ENCODE assay signal across 8 mouse cellular contexts in genomic region chr4:129741251-129741973, GRCm38 (mm10). TPM values are rescaled to one million over a fixed set of nuclear protein-coding genes. Genes with fewer than 3 reads are reported as not detected.
DNase-seq lines count a peak whose midpoint lies in the region; ATAC-seq and TF ChIP-seq lines count a peak whose summit lies in the region.

No protein-coding gene starts in this region.

- H3K4me2 ChIP-seq in embryonic facial prominence, embryonic 13.5 days: peak overlapping the region; percentile 74
- H3K4me2 ChIP-seq in midbrain, postnatal 0 days (ENCODE audit: low read depth, low read length, poor library complexity, severe bottlenecking): peak overlapping the region; percentile 67

- no peaks in the 10 kb centered on the region for H3K27me3 ChIP-seq in thymus, adult 2 months (ENCODE audit: control insufficient read depth, insufficient read depth, low read length)
- no peaks in the 10 kb centered on the region for H3K27me3 ChIP-seq in embryonic facial prominence, embryonic 13.5 days
- H3K27me3 ChIP-seq in liver, adult 2 months (ENCODE audit: control insufficient read depth, insufficient read depth, low read length): no peaks in the 10 kb centered on the region
- no peaks in the 10 kb centered on the region for H3K27me3 ChIP-seq in midbrain, postnatal 0 days (ENCODE audit: insufficient read depth, low read length)

- TF ChIP-seq CTCF in thymus, adult 2 months (IDR thresholded peaks at IDR 0.05; ENCODE audit: borderline replicate concordance, control insufficient read depth, extremely low read depth, insufficient read depth, low read length, poor library complexity): 0 out of 2 replicates have a peak, but pooled peaks have one; percentile 26
- no peak for TF ChIP-seq CTCF in liver, adult 2 months (IDR thresholded peaks at IDR 0.05; ENCODE audit: low read depth, low read length)
- no peak for TF ChIP-seq CTCF in midbrain, postnatal 0 days (IDR thresholded peaks at IDR 0.05)

- peak overlapping the region; percentile 86 for H3K27ac ChIP-seq in thymus, adult 2 months (ENCODE audit: control insufficient read depth, insufficient read depth, low read length)
- H3K27ac ChIP-seq in embryonic facial prominence, embryonic 13.5 days: peak overlapping the region; percentile 99
- peak overlapping the region; percentile 74 for H3K27ac ChIP-seq in liver, adult 2 months (replicated peaks; ENCODE audit: insufficient read depth, low read depth, low read length)
- peak overlapping the region; percentile 99 for H3K27ac ChIP-seq in midbrain, postnatal 0 days (ENCODE audit: low read depth, low read length)

- H3K9ac ChIP-seq in embryonic facial prominence, embryonic 13.5 days: peak overlapping the region; percentile 100
- peak overlapping the region; percentile 86 for H3K9ac ChIP-seq in liver, adult 2 months (ENCODE audit: low read depth, low read length)
- peak overlapping the region; percentile 99 for H3K9ac ChIP-seq in midbrain, postnatal 0 days (replicated peaks; ENCODE audit: low read length, poor library complexity, severe bottlenecking)

- DNase-seq in thymus, adult 2 months: peak; percentile 53
- no peak for DNase-seq in thymus, adult 18-20 months
- peak; percentile 38 for DNase-seq in heart, adult 8-10 months (ENCODE audit: low spot score)
- DNase-seq in kidney, adult 9 months: peak; percentile 34
- DNase-seq in liver, adult 2 months (ENCODE audit: extremely low read depth, low read depth, low spot score): peak; percentile 23
- peak; percentile 34 for DNase-seq in midbrain, postnatal 0 days (ENCODE audit: low spot score)
- DNase-seq in spleen, postnatal 36 days (ENCODE audit: low spot score in 2 of 2): peak; percentile 10 to 50

- no peaks in the 10 kb centered on the region for H3K36me3 ChIP-seq in thymus, adult 2 months (ENCODE audit: control insufficient read depth, insufficient read depth, low read length)
- peaks cover 4% of the 10 kb centered on the region; the same call in 1 of the 2 replicates for H3K36me3 ChIP-seq in embryonic facial prominence, embryonic 13.5 days
- peaks cover 2% of the 10 kb centered on the region; the same call in 1 of the 2 replicates for H3K36me3 ChIP-seq in liver, adult 2 months (ENCODE audit: control insufficient read depth, insufficient read depth, low read length)
- H3K36me3 ChIP-seq in midbrain, postnatal 0 days (ENCODE audit: insufficient read depth, low read length): no peaks in the 10 kb centered on the region

- under 1% methylated on average over 62 of the region's 62 CpGs for WGBS in thymus, adult 2 months
- WGBS in embryonic facial prominence, embryonic 13.5 days: under 1% methylated on average over 62 of the region's 62 CpGs
- under 1% methylated on average over 62 of the region's 62 CpGs for WGBS in liver, adult 2 months
- under 1% methylated on average over 62 of the region's 62 CpGs for WGBS in midbrain, postnatal 0 days

- no peak for TF ChIP-seq POLR2A in thymus, adult 2 months (IDR thresholded peaks at IDR 0.05; ENCODE audit: control insufficient read depth, extremely low read depth, insufficient read depth, low read length, poor library complexity)
- no peak for TF ChIP-seq POLR2A in liver, adult 2 months (IDR thresholded peaks at IDR 0.05; ENCODE audit: extremely low read depth, insufficient read depth, low read length)

- no peak for ATAC-seq in embryonic facial prominence, embryonic 13.5 days (ENCODE audit: insufficient number of reproducible peaks, insufficient read depth, low FRiP score, low TSS enrichment, low read depth)
- ATAC-seq in midbrain, postnatal 0 days (ENCODE audit: low FRiP score): peak; percentile 1; the same call in 1 of the 2 replicates

- H3K9me3 ChIP-seq in embryonic facial prominence, embryonic 13.5 days: no peaks in the 10 kb centered on the region
- no peaks in the 10 kb centered on the region for H3K9me3 ChIP-seq in midbrain, postnatal 0 days (ENCODE audit: low read length)

- H3K79me2 ChIP-seq in liver, adult 2 months (ENCODE audit: control insufficient read depth, insufficient read depth, low read length): peaks cover 18% of the 10 kb centered on the region

- peak overlapping the region; percentile 92 for H3K4me3 ChIP-seq in thymus, adult 2 months (ENCODE audit: control insufficient read depth, insufficient read depth, low read length)
- H3K4me3 ChIP-seq in embryonic facial prominence, embryonic 13.5 days: peak overlapping the region; percentile 100
- H3K4me3 ChIP-seq in liver, adult 2 months (ENCODE audit: insufficient read depth, low read depth, low read length): peak overlapping the region; percentile 74
- peak overlapping the region; percentile 100 for H3K4me3 ChIP-seq in midbrain, postnatal 0 days (ENCODE audit: low read depth, low read length)

- peaks cover 19% of the 10 kb centered on the region for H3K4me1 ChIP-seq in thymus, adult 2 months (replicated peaks; ENCODE audit: control insufficient read depth, insufficient read depth, low read length)
- H3K4me1 ChIP-seq in embryonic facial prominence, embryonic 13.5 days: peaks cover 29% of the 10 kb centered on the region
- H3K4me1 ChIP-seq in liver, adult 2 months (ENCODE audit: control insufficient read depth, insufficient read depth, low read length): no peaks in the 10 kb centered on the region; the same call in 1 of the 2 replicates
- peaks cover 3% of the 10 kb centered on the region; the same call in 1 of the 2 replicates for H3K4me1 ChIP-seq in midbrain, postnatal 0 days (ENCODE audit: insufficient read depth, low read length)

RNA-seq across cellular contexts. Expression of gene Khdrbs1, which starts 0.7 kb away (rescaled TPM):
- polyA plus RNA-seq in thymus, adult 2 months (2012; rRNA removed): 126 and 209 TPM in 2 replicates
- polyA plus RNA-seq in embryonic facial prominence, embryonic 13.5 days (2015; fragmentation: Nextera tagmentation; extraction: Ambion mirVana): 143 and 152 TPM in 2 replicates
- 10 to 100 TPM; 33.9 to 38.6 (median 37.7) TPM for total RNA-seq in heart, adult 8-10 months (2022)
- 12.2 and 12.3 TPM in 2 replicates for total RNA-seq in liver, adult 2 months (2014; rRNA removed)
- 6.9 and 7.9 TPM in 2 replicates for polyA plus RNA-seq in liver, adult 2 months (2012; rRNA removed)
- 80.8 and 101 TPM in 2 replicates for total RNA-seq in midbrain, postnatal 0 days (2014; rRNA removed)
- polyA plus RNA-seq in midbrain, postnatal 0 days (2015; fragmentation: Nextera tagmentation; extraction: Ambion mirVana): 78.0 and 87.2 TPM in 2 replicates

RNA-seq across cellular contexts. Expression of gene Tmem39b, which starts 44.8 kb away (rescaled TPM):
- polyA plus RNA-seq in thymus, adult 2 months (2012; rRNA removed): 68.1 and 69.6 TPM in 2 replicates
- polyA plus RNA-seq in embryonic facial prominence, embryonic 13.5 days (2015; fragmentation: Nextera tagmentation; extraction: Ambion mirVana): 14.8 and 18.5 TPM in 2 replicates
- 1 to 10 TPM; 3.8 to 5.7 (median 5.3) TPM for total RNA-seq in heart, adult 8-10 months (2022)
- total RNA-seq in liver, adult 2 months (2014; rRNA removed): 1.5 and 1.8 TPM in 2 replicates
- polyA plus RNA-seq in liver, adult 2 months (2012; rRNA removed): 12.5 and 15.6 TPM in 2 replicates
- total RNA-seq in midbrain, postnatal 0 days (2014; rRNA removed): 26.0 and 29.6 TPM in 2 replicates
- 15.9 and 16.4 TPM in 2 replicates for polyA plus RNA-seq in midbrain, postnatal 0 days (2015; fragmentation: Nextera tagmentation; extraction: Ambion mirVana)

Comparison
In these comparisons a context has a peak if more than half of its experiments do, and no peak if none do; other contexts are left out.
1. DNase-seq: peak in thymus, adult 2 months (single experiment), heart, adult 8-10 months (single experiment), kidney, adult 9 months (single experiment), liver, adult 2 months (single experiment), midbrain, postnatal 0 days (single experiment) and spleen, postnatal 36 days (2 of 2); none in thymus, adult 18-20 months (0 of 2).
2. Peak in every context shown above with its lines, with median percentiles within 50 percentile points of each other: H3K27ac ChIP-seq, H3K4me3 ChIP-seq and H3K9ac ChIP-seq.